Mouse (Mus musculus): ENCODE results near the gene Mipol1.

- TF ChIP-seq POLR2A (IDR thresholded peaks at IDR 0.05; ENCODE audit: low read depth, low read length) (no peak), CTCF (IDR thresholded peaks at IDR 0.05; ENCODE audit: borderline replicate concordance, insufficient read depth, low read length) (no peak)
Measured at GRCm38 (mm10) chr12:57409976-57410375, 179.7 kb downstream of the Mipol1 start.
